Mouse (Mus musculus) ES-Bruce4 (cell line): ENCODE measurements at regions not wholly inside any gene's neighbourhood (a gene's known extent, or its start where the extent isn't known, plus 50 kb on each side); places are given as distances from the start of the nearest gene placed in this dataset.
A peak's percentile ranks its signal among the peaks of the same experiment; 100 is the strongest.

Experiments
- H3K27ac ChIP-seq: 2 replicates; pipeline ENCODE4 v1.5.1; 2012; ENCODE audit warnings: low read length, inconsistent platforms; ENCODE audit not compliant: insufficient read depth
- H3K27me3 ChIP-seq: 2 replicates; pipeline ENCODE4 v1.6.1; 2012; ENCODE audit warnings: mild to moderate bottlenecking, low read length, inconsistent platforms; ENCODE audit not compliant: control insufficient read depth, poor library complexity, insufficient read depth, severe bottlenecking
- H3K36me3 ChIP-seq: 2 replicates; pipeline ENCODE4 v1.6.1; 2012; ENCODE audit warnings: inconsistent platforms, mild to moderate bottlenecking, low read length, moderate library complexity; ENCODE audit not compliant: control insufficient read depth, poor library complexity, insufficient read depth, severe bottlenecking
- H3K4me1 ChIP-seq: one replicate; pipeline ENCODE4 v1.8.1; 2011; ENCODE audit warnings: low read length; ENCODE audit not compliant: control insufficient read depth, insufficient read depth
- H3K4me3 ChIP-seq: 2 replicates; pipeline ENCODE4 v1.5.1; 2011; ENCODE audit warnings: low read depth, mild to moderate bottlenecking, low read length
- H3K9ac ChIP-seq: 2 replicates; pipeline ENCODE4 v1.6.1; 2012; ENCODE audit warnings: low read depth, mild to moderate bottlenecking, inconsistent platforms; ENCODE audit not compliant: poor library complexity, severe bottlenecking
- H3K9me3 ChIP-seq: replicated peaks from 2 replicates; pipeline ENCODE4 v1.6.1; 2012; ENCODE audit warnings: mild to moderate bottlenecking, low read length, inconsistent platforms; ENCODE audit not compliant: control insufficient read depth, poor library complexity, insufficient read depth, severe bottlenecking
- CTCF ChIP-seq: IDR thresholded peaks from one replicate; pipeline ENCODE4 v1.8.1; 2011; ENCODE audit warnings: low read depth, low read length
- EP300 ChIP-seq: IDR thresholded peaks from 2 replicates; pipeline ENCODE4 v1.6.1; 2011; ENCODE audit warnings: low read depth, low read length; ENCODE audit not compliant: insufficient read depth
- POLR2A ChIP-seq: IDR thresholded peaks from one replicate; pipeline ENCODE4 v1.8.1; 2011; ENCODE audit warnings: low read length; ENCODE audit not compliant: insufficient read depth

DNA sequence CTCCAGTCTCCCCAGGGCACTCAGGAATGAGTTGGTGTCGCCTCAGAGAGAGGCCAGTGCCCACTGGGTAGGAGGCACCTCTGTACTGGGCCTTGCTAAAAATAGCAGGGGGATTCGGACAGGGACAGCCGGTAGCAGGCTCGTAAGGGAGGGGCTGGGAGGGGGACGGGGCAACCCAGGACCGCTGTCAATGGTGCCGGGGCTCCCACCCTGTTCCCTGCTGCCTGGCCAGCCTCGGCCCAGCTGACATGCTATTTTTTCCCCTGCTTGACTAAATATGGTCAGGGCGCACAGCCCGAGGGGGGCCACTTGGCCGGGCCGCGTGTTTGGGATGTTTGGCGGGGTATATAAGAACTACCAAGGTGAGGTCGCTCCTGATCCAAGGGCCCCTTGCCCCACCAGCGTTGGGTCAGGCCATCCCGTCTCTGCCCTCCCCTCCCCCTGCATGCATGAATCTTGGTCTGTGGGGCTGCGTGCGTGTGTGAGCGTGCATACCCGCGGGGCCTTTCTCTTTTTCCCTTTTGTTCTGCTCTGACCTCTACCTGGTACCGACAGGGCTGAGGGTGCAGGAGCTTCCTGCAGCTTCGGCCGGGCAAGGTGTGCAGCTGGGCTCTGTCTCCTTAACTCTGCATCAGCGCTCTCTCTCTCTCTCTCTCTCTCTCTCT lies 50.9 kb upstream of the Gata5 start:
- 0 out of 2 replicates have a peak, but pooled peaks cover 2% of the 10 kb centered on the region for H3K27me3 ChIP-seq
- H3K36me3 ChIP-seq: no peaks in the 10 kb centered on the region
- no peak overlapping the region for H3K27ac ChIP-seq
- TF ChIP-seq POLR2A: no peak
- no peak for TF ChIP-seq EP300
- TF ChIP-seq CTCF: no peak
- H3K4me3 ChIP-seq: peak overlapping the region; percentile 32
- no peaks in the 10 kb centered on the region for H3K9me3 ChIP-seq
- H3K9ac ChIP-seq: no peak overlapping the region
- no peaks in the 10 kb centered on the region for H3K4me1 ChIP-seq
